Mouse (Mus musculus) frontal cortex, adult (tissue): Measurements from ENCODE around the gene Pacsin3.

Experiments used
- ATAC-seq: cut with Nextera tagmentation; 2 replicates; pipeline ENCODE4 v1.9.2; 2017; ENCODE audit warnings: mild to moderate bottlenecking, moderate library complexity, mixed read lengths; ENCODE audit not compliant: low TSS enrichment

The Pacsin3 gene

DNA sequence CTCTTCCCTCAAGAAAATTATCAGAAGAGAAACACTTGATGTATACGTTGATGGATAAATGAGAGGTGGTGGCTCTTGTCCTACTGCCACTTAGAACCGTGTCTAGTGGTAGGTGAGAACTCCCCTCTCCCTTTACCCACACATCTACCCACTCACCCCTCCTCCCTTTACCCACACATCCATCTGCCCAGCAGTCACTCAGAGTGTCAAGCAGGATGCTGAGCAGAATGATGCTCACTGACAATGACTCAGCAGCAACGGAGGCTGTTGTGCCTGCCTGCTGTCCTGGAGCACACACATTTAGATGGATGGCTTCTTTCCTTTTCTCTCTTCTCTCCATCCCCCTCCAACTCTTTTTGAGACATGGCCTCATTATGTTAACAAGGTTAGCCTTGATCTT, 47.1 kb downstream of the Pacsin3 start:
- peak; percentile 88 for ATAC-seq

DNA sequence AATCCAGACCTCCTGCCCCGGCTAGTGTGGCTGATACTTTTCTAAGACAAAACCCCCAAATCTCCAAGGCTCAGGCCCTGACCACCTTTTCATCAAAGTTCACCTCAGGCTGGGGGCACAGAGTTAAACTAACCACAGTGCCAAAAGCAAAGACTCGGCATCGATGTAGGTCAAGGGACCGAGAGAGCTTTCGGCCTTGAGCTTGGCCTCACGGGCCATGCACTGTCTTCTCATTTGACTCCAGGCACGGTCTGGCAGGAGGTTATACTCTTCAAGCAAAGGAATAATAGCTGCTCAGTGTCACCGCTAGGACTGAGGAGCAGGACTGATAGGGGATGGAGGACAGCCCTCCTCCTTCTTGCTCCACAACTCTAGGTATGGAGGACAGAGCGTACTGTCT, 50.2 kb downstream of the Pacsin3 start:
- ATAC-seq, result no peak

DNA sequence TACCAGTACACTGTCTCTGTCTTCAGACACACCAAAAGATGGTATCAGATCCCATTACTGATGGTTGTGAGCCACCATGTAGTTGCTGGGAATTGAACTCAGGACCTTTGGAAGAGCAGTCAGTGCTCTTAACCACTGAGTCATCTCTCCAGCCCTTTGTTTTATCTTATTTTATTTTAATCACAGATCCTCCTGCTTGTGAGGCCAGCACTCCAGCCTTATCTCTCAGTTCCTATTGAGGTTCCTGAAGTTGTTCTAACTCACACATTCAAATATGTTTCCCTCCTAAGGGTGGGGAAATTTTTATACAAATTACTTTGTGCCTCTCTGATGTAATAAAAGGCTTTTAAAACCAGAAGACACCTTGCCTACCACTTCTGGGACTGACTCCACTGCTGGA, 50.8 kb downstream of the Pacsin3 start:
- ATAC-seq, result no peak

GRCm38 (mm10) chr2:91308680-91309079, 52.9 kb downstream of the Pacsin3 start:
- no peak; the same call in none of the 2 replicates for ATAC-seq

- ATAC-seq, result no peak
Observed at GRCm38 (mm10) chr2:91309546-91309945, 53.8 kb downstream of the Pacsin3 start.

DNA sequence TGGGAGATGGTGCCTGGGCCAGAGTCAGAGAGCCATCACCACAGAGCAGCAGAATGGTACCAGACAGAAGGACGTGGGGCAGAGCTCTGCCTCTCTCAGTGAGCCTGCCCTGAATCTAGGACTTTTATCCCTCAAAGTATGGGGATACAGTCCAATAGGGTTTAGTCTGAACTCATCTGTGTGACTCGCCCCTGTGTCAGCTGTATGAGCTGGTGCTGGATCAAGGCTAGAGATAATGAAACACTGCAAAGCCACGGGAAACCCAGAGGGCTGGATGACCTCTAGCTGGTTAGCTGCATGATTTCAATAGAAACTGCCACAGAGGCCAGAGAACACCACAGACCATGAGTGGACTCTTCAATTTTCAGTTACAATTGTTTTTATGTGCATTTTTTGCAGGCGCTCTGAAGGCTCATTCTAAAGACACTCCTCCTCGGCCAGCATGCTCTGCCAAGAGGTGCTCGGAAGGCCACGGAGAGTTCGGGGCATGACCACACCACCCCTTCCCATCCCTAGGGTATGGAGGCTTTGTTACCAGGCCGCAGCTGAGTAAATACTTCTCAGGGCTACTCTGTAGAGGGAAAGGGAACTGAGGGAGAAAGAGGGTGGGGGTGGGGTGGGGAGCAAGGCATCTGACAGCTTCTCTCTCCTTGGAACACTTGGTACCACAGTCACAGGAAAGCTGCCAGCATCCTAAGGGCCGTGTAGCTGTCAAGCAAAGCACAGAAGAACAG, 57.0 kb downstream of the Pacsin3 start:
- no peak for ATAC-seq

- no peak for ATAC-seq
Observed at GRCm38 (mm10) chr2:91314184-91314583, 58.4 kb downstream of the Pacsin3 start.
